Mouse (Mus musculus): Measurements from ENCODE around the gene Oas1c. TPM values are rescaled to one million over a fixed set of nuclear protein-coding genes. Genes with fewer than 3 reads are reported as not detected.

Gene Oas1c
- polyA plus RNA-seq (2012; ENCODE audit: insufficient read depth, low replicate concordance), result not detected in 2 replicates

GRCm38 (mm10) chr5:120811951-120812819 is at the start of gene Oas1c:
Oas1c (minus strand) TSS chr5:120812514.
- TF ChIP-seq FLI1 (IDR thresholded peaks at IDR 0.05; ENCODE audit: low read length) (no peak), GATA1 (IDR thresholded peaks at IDR 0.05; ENCODE audit: borderline replicate concordance, low read length) (no peak)
- Histone ChIP-seq H3K27me3 (replicated peaks) (no peaks in the 10 kb centered on the region), H3K9me3 (no peaks in the 10 kb centered on the region), H3K4me3 (replicated peaks) (peak within 1 kb of the TSS; percentile 95), H3K36me3 (replicated peaks; ENCODE audit: low read length) (peaks cover 28% of the 10 kb centered on the region), H3K4me1 (peaks cover 48% of the 10 kb centered on the region)

- Histone ChIP-seq H3K9me3 (no peaks in the 10 kb centered on the region), H3K4me1 (no peaks in the 10 kb centered on the region; the same call in 1 of the 2 replicates), H3K27me3 (replicated peaks) (peaks cover 42% of the 10 kb centered on the region), H3K36me3 (replicated peaks; ENCODE audit: low read length) (no peaks in the 10 kb centered on the region), H3K4me3 (replicated peaks) (no peak within 1 kb of the TSS)
- TF ChIP-seq FLI1 (IDR thresholded peaks at IDR 0.05; ENCODE audit: low read length) (no peak), GATA1 (IDR thresholded peaks at IDR 0.05; ENCODE audit: borderline replicate concordance, low read length) (no peak)
Observed at GRCm38 (mm10) chr5:120861121-120861520, 48.8 kb upstream of the Oas1c start, which contains the start of gene Oas1h. Oas1h (plus strand) TSS chr5:120861421.

- Histone ChIP-seq H3K9me3 (peaks cover 13% of the 10 kb centered on the region), H3K4me1 (no peaks in the 10 kb centered on the region; the same call in 1 of the 2 replicates), H3K27me3 (replicated peaks) (peaks cover 49% of the 10 kb centered on the region), H3K4me3 (replicated peaks) (no peak overlapping the region), H3K36me3 (replicated peaks; ENCODE audit: low read length) (no peaks in the 10 kb centered on the region)
- TF ChIP-seq GATA1 (IDR thresholded peaks at IDR 0.05; ENCODE audit: borderline replicate concordance, low read length) (no peak), FLI1 (IDR thresholded peaks at IDR 0.05; ENCODE audit: low read length) (no peak)
Observed at GRCm38 (mm10) chr5:120859241-120859640, 46.9 kb upstream of the Oas1c start.

- H3K36me3 ChIP-seq (replicated peaks; ENCODE audit: low read length), result no peaks in the 10 kb centered on the region
- peaks cover 31% of the 10 kb centered on the region for H3K27me3 ChIP-seq (replicated peaks)
- no peaks in the 10 kb centered on the region for H3K4me1 ChIP-seq
- H3K9me3 ChIP-seq, result peaks cover 10% of the 10 kb centered on the region
- no peak overlapping the region for H3K4me3 ChIP-seq (replicated peaks)
- TF ChIP-seq GATA1 (IDR thresholded peaks at IDR 0.05; ENCODE audit: borderline replicate concordance, low read length), result no peak
- TF ChIP-seq FLI1 (IDR thresholded peaks at IDR 0.05; ENCODE audit: low read length), result no peak
Observed at GRCm38 (mm10) chr5:120849601-120850136, 37.4 kb upstream of the Oas1c start.

- Histone ChIP-seq H3K4me3 (replicated peaks) (no peak within 1 kb of the TSS), H3K4me1 (no peaks in the 10 kb centered on the region), H3K36me3 (replicated peaks; ENCODE audit: low read length) (no peaks in the 10 kb centered on the region), H3K9me3 (no peaks in the 10 kb centered on the region), H3K27me3 (replicated peaks) (peaks cover 45% of the 10 kb centered on the region)
- TF ChIP-seq GATA1 (IDR thresholded peaks at IDR 0.05; ENCODE audit: borderline replicate concordance, low read length) (no peak), FLI1 (IDR thresholded peaks at IDR 0.05; ENCODE audit: low read length) (no peak)
Observed at GRCm38 (mm10) chr5:120847067-120847466, 34.8 kb upstream of the Oas1c start, which contains the start of gene Oas1f. Oas1f (plus strand) TSS chr5:120847367.

DNA sequence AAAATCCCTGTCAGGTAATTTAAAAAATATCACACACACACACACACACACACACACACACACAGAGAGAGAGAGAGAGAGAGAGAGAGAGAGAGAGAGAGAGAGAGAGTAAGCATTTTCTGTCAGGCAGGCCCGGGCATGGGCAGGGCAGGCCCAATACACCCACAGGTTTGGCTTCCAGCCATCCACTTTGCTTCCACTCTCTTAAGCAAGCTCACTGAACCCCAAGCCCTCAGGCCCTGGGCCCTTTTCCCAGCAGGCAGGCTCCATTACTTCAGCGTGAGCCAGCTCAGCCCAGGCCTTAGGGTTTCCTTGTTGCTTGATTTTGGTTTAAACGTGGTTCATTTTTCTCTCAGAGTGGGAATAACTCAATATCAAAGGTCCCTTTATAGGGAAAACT is 32.4 kb upstream of the Oas1c start:
- H3K4me1 ChIP-seq, result no peaks in the 10 kb centered on the region
- no peaks in the 10 kb centered on the region for H3K9me3 ChIP-seq
- H3K27me3 ChIP-seq (replicated peaks), result peaks cover 50% of the 10 kb centered on the region
- H3K36me3 ChIP-seq (replicated peaks; ENCODE audit: low read length), result no peaks in the 10 kb centered on the region
- no peak for TF ChIP-seq GATA1 (IDR thresholded peaks at IDR 0.05; ENCODE audit: borderline replicate concordance, low read length)
- H3K4me3 ChIP-seq (replicated peaks), result no peak overlapping the region

DNA sequence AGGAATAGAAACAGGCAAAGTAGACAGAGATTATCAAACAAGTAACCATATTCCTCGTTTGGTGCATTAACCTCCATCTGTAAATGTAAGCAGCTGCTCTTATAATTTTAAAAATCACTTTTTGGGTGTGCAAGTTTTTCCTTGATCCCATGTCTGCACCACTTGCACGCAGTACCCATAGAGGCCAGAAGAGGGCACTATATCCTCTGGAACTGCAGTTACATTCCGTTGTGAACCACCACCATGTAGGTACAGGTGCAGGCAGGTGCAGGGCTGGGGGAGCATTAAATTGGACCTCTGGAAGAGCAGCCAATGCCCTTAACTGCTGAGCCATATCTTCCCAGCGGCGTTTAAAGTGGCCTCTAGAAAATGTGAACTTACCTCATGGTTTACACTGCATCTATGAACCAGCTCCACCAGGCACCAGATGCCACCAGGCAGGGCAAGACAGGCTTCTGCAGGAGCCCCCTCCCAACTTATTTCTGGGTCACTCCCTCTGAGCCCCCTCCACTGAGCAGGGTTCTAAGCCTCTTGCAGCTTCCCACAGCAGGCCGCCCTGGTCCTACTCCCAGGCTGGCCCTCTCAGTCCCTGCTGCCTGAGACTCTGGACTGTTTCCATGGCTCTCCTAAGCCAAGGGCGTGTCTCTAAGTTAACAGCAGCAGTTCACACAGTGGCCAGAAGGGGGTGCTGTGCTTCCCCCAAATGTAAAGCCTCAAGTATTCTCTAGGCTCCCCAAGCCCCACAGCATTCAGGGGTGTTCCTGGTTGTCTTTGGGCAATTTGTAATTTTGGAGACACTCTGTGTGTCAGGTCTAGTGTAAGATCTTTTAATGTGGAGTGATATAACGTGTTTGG is 24.6 kb upstream of the Oas1c start:
- Histone ChIP-seq H3K9me3 (0 out of 2 replicates have a peak, but pooled peaks cover 1% of the 10 kb centered on the region), H3K36me3 (replicated peaks; ENCODE audit: low read length) (no peaks in the 10 kb centered on the region), H3K4me1 (no peaks in the 10 kb centered on the region), H3K4me3 (replicated peaks) (no peak overlapping the region), H3K27me3 (replicated peaks) (peaks cover 38% of the 10 kb centered on the region)
- TF ChIP-seq FLI1 (IDR thresholded peaks at IDR 0.05; ENCODE audit: low read length) (no peak), GATA1 (IDR thresholded peaks at IDR 0.05; ENCODE audit: borderline replicate concordance, low read length) (no peak)

GRCm38 (mm10) chr5:120833335-120834280 is 21.3 kb upstream of the Oas1c start:
- H3K4me1 ChIP-seq, result peaks cover 4% of the 10 kb centered on the region
- H3K27me3 ChIP-seq (replicated peaks), result peaks cover 24% of the 10 kb centered on the region
- no peak for TF ChIP-seq GATA1 (IDR thresholded peaks at IDR 0.05; ENCODE audit: borderline replicate concordance, low read length)
- TF ChIP-seq FLI1 (IDR thresholded peaks at IDR 0.05; ENCODE audit: low read length), result no peak
- peaks cover 9% of the 10 kb centered on the region for H3K9me3 ChIP-seq
- H3K4me3 ChIP-seq (replicated peaks), result no peak overlapping the region
- no peaks in the 10 kb centered on the region for H3K36me3 ChIP-seq (replicated peaks; ENCODE audit: low read length)

All from megakaryocyte, embryonic 14.5 days (primary cell).